Mouse (Mus musculus) brain, embryonic 18.5 days (tissue): ENCODE data around the gene Hbb-y.
"Not testable (repeated sequence)": the region's sequence is repeated elsewhere in the genome, so short reads cannot be mapped to it uniquely, and the experiment has no call there.

ENCODE experiments used
- DNase-seq: peaks from one replicate; pipeline ENCODE4 v3.0.0-alpha.2; 2012; ENCODE audit warnings: low read depth, low spot score

Gene Hbb-y

DNA sequence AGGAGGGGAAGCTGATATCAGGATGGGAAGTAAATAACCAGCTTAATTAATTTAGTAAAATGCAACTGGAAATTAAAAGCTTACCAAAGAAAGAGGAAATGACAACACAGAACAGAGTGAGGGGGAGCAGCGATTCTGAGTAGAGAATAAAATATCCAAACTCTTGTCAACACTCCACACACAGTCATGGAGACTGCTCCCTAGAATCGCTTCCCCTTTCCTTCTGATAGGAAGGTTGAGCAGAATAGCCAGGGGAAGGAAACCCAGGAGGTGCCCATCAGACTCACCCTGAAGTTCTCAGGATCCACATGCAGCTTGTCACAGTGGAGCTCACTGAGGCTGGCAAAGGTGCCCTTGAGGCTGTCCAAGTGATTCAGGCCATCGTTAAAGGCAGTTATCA lies 39.9 kb downstream of the Hbb-y start:
- not testable (repeated sequence) for DNase-seq

DNA sequence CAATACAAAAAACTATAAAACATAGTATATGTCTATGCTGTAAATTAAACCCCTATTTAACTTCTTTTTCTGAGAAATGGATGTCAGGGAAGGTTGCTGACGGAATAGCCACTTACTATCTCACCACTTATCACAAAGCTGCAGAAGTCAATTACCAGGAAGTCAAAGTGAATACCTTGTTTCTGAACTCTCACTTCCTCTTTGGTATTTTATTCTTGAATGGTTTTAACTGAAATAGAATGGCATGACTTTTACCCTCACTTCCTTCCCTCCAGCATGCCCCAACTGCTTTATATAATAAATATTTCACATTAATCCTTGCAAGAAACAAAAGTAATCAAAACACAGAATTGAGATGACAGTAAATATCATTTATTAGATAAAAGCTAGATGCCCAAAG lies 40.8 kb downstream of the Hbb-y start:
- no peak for DNase-seq

DNA sequence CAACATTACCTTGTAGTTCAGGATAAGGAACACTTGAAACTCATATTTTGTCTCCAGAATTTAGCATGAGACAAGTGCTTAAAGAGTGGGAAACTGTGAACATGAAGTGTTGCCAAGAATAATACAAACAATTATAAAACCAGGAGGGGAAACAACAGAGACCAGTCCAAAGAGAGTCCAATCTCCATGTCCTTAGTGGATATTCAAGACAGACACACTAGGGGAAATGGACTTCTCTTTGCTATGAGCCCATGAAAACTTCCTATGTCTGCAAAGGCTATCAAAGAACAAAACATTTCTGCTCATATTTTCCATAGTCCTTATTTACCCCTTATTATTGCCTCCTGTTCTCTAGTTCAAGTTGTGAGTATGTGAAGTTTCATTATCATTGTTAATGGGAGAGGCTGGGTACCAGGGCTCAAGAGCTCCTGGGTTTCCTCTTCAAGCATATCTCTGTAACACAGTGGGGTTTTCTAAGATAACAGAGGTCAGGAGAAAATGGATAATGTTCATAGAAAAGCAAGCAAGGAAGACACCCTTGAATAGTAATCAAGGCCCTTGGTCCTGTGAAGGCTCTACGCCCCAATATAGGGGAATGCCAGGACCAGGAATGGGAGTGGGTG lies 41.7 kb downstream of the Hbb-y start:
- no peak for DNase-seq

DNA sequence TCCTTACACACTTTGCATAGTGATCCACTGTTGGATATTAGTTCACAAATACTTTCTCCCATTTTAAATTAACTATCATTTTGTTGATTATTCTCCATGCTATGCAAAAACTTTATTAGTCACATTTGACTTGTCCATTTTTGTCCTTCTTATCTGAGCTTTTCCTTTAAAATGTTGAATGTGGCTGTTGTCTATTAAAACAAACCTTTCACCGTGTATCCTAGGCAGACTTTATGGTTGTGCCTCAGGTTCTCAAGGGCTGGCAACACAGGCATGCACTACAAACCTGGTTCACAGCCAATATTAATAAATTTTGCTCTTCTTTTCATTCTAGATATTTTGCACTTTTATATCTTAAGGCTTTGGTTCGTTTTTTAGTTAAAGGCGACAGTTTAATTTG lies 42.3 kb downstream of the Hbb-y start:
- DNase-seq: no peak

DNA sequence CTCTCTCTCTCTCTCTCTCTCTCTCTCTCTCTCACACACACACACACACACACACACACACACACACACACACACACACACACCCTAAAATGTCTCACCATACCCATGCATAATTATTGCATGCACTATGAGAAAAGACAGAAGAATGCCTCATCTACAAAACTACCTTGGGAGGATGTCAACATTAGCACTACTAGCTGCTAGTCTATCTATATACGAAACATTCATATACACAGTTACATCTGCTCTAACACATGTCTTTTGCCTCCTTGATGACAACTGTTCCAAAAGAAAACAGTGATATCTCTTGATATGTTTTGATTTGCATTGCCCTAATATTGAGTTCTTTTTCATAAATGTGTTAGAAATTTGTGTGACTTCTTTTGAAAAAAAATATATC lies 42.7 kb downstream of the Hbb-y start:
- no peak for DNase-seq

DNA sequence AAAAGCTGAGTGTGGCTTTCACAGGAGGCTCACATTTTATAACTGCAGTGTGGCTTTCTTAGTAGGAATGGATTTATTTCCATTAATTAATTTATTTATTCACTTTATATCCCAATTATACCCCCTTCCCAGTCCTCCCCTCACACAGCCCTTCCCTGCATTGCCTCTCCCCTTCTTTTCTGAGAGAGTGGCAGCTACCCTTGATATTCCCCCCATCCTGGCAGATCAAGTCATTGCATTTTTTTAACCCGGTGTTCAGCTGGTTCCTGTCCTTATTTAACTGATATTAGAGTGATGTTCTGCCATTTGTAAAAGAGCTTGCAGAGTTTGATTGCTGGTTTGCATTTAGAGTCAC lies 43.2 kb downstream of the Hbb-y start:
- DNase-seq: no peak

DNA sequence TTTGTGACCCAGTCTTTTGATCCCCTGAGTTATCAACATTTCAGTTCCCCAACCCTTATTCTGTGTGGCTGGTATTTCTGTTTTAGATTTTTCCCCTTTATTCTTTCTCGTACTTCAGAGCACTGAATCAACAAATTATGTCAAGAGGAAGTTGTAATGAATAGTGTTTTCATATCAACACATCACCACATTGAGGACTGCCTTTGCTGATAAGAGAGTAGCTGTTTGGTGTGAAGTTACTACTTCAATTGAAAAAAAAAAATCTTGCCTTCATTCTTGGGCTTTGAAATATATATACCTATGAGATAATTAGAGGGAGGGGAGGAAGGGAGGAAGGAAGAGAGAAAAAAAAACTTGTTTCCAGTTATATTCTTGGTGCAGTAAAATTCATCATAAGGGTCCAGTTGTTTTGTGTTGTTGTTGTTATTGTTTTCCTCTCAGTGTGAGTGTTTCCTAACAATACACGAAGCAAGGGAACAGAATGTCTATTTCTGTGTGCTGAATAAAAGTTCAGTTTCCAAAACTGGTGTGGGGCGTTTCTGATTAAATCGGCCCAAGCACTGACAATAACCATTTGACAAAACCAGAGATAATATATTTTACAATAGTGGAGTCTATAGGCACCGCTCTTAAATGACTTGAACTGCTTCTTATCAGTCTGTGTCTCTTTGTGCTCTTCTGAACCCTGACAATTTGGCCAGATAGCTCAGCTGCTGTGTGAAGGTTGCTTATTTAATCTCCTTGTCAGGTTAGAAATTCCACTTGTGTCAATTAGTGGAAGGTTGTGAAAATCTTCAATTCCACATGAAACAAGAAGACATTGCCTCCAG lies 43.8 kb downstream of the Hbb-y start:
- no peak for DNase-seq

DNA sequence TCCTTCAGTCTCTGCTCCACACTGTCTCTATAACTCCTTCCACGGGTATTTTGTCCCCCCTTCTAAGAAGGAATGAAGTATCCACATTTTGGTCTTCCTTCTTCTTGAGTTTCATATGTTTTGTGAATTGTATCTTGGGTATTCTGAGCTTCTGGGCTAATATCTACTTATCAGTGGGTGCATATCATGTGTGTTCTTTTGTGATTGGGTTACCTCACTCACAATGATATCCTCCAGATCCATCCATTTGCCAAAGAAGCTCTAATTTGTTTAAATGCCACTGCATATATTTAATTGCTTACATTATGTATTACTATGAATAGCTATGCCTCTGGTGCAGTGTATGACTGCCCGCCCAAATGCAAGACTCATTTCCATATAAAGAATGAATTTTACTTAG lies 44.9 kb downstream of the Hbb-y start:
- DNase-seq: not testable (repeated sequence)

DNA sequence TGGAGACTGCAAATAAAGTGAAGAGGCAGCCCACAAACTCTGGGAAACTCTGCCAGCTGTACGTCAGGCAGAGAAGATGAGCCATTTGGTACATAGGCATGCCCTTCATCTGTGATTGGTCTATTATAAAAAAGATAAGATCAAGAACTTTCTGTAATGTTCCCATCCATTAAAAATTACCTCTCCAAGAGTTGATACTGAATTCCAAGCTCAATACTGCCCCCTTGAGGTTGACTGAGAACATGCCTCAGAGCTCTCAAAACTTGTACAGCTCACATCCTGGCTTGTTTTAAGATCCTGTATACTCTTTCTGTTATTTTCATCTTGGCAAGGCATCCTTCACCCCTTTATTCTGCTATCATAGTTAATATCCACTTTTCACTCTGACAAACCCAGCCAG lies 46.2 kb downstream of the Hbb-y start:
- no peak for DNase-seq
